26 mouse cellular contexts compared by ENCODE assay signal in genomic region chr5:48215248-48215647, GRCm38 (mm10).
"Had no signal": no experiment of that assay in that cellular context is flagged by ENCODE, and none has a peak within 500 bp of the region (broad histone marks: within the 10 kb centered on the region; RNA-seq: fewer than 3 reads in every experiment).

No protein-coding gene starts in this region.

- H3K9me3 ChIP-seq: limb, embryonic 10.5 days; limb, embryonic 13.5 days; liver, embryonic 12.5 days; liver, embryonic 15.5 days; lung, embryonic 15.5 days; megakaryocyte, embryonic 14.5 days; midbrain, embryonic 15.5 days; neural tube, embryonic 13.5 days had no signal

- H3K27ac ChIP-seq: layer of hippocampus, adult 2 months; limb, embryonic 10.5 days; limb, embryonic 13.5 days; liver, embryonic 12.5 days; liver, embryonic 15.5 days; lung, embryonic 15.5 days; midbrain, embryonic 15.5 days; neural tube, embryonic 13.5 days; stomach, postnatal 0 days had no signal

- H3K9ac ChIP-seq: limb, embryonic 13.5 days; liver, embryonic 12.5 days; liver, embryonic 15.5 days; lung, embryonic 15.5 days; midbrain, embryonic 15.5 days; neural tube, embryonic 13.5 days had no signal

- H3K36me3 ChIP-seq: limb, embryonic 10.5 days; liver, embryonic 12.5 days; liver, embryonic 15.5 days; midbrain, embryonic 15.5 days had no signal

- DNase-seq: kidney, adult 11 months; kidney, adult 8-10 months; kidney, postnatal 14 days; kidney, postnatal 4 days; layer of hippocampus, adult 9-11 months; liver; lung, adult 18-20 months; lung, postnatal 10 days; lung, postnatal 36 days; right cerebral cortex, adult 18-20 months; right cerebral cortex, postnatal 14 days; right cerebral cortex, postnatal 4 days; thymus, adult 2 months; thymus, postnatal 14 days; thymus, postnatal 4 days had no signal

- H3K4me2 ChIP-seq: limb, embryonic 13.5 days; liver, embryonic 12.5 days; liver, embryonic 15.5 days; lung, embryonic 15.5 days; midbrain, embryonic 15.5 days; neural tube, embryonic 13.5 days had no signal

- H3K4me3 ChIP-seq: layer of hippocampus, adult 2 months; limb, embryonic 10.5 days; limb, embryonic 13.5 days; liver, embryonic 12.5 days; liver, embryonic 15.5 days; lung, embryonic 15.5 days; megakaryocyte, embryonic 14.5 days; midbrain, embryonic 15.5 days; myocyte; neural tube, embryonic 13.5 days had no signal

- H3K27me3 ChIP-seq: limb, embryonic 13.5 days; liver, embryonic 12.5 days; liver, embryonic 15.5 days; lung, embryonic 15.5 days; megakaryocyte, embryonic 14.5 days; midbrain, embryonic 15.5 days; neural tube, embryonic 13.5 days had no signal

- H3K4me1 ChIP-seq: limb, embryonic 10.5 days; limb, embryonic 13.5 days; liver, embryonic 12.5 days; liver, embryonic 15.5 days; lung, embryonic 15.5 days; megakaryocyte, embryonic 14.5 days had no signal

- ATAC-seq: liver, embryonic 12.5 days; midbrain, embryonic 15.5 days had no signal
